Mouse (Mus musculus): ENCODE data around the gene Kcnq1. TPM values are rescaled to one million over a fixed set of nuclear protein-coding genes. Genes with fewer than 3 reads are reported as not detected.

Gene Kcnq1
- polyA plus RNA-seq, 3 experiments from 2014 or later: 0.19 to 0.42 TPM; not detected in 1

DNA sequence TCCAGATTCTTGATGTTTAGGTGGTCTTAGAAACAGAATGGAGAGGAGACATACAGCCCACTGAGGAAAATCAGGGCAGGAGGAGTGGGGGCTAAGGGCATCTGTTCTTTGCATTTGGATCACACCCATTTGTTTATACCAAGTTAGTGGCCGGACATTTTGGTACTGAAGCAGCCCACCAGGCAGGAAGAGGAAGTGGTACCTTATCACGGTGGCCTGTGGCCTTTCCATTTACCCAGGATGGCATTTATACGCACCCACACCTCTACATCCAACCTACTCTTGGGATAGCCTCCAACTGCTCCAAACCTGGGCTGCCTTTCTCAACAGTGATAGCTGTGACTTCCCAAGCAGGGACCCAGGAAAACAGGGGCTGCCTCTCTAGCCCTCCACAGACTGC lies 179.3 kb downstream of the Kcnq1 start:
- ATAC-seq: no peak

- ATAC-seq: no peak
Observed at GRCm38 (mm10) chr7:143286532-143287290, 180.5 kb downstream of the Kcnq1 start.

GRCm38 (mm10) chr7:143288135-143288534 lies 182.0 kb downstream of the Kcnq1 start:
- no peak for ATAC-seq

- no peak for ATAC-seq
Observed at GRCm38 (mm10) chr7:143289082-143289849, 183.1 kb downstream of the Kcnq1 start.

GRCm38 (mm10) chr7:143294690-143295355 lies 188.7 kb downstream of the Kcnq1 start:
- ATAC-seq: no peak

- no peak for ATAC-seq
Observed at GRCm38 (mm10) chr7:143295356-143296000, 189.3 kb downstream of the Kcnq1 start.

DNA sequence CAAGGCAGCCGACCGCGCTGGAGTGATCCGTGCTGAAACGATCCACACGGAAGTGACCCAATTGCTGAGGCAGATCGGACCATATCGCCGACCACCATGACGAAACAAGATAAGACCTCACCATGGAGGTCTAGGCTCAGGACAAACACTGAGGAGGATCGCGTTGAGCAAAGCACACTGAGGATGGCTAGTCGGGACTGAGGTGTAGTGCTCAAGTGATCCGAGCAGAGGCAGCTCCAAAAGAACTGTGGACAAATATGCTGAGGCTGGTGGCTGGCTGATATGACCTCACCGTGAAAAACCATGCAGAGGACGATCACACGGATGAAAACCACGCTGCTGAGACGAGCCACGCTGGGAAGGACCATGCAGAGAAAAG lies 189.8 kb downstream of the Kcnq1 start:
- no peak for ATAC-seq

GRCm38 (mm10) chr7:143296384-143296801 lies 190.2 kb downstream of the Kcnq1 start:
- peak; percentile 97 for ATAC-seq

DNA sequence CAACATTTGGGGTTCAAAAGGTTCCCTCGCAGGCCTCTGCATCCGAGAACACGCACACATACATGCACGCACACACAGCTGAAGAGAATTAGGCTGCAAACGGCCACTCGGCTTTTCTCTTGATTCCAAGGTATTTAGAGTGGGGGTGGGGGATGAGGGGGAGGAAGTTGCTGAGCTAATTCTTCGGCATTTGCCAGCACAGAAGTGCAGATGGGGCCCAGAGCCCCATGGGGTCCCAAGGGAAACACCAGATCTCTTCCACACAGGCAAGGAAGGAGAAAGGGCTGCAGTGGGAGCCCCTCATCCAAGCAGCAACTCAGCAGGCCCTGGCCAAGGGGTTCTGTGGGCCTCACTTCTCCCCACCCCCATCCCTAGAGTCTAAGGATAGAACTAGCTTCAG lies 193.9 kb downstream of the Kcnq1 start:
- ATAC-seq: no peak

- no peak for ATAC-seq
Observed at GRCm38 (mm10) chr7:143300681-143301080, 194.5 kb downstream of the Kcnq1 start.

DNA sequence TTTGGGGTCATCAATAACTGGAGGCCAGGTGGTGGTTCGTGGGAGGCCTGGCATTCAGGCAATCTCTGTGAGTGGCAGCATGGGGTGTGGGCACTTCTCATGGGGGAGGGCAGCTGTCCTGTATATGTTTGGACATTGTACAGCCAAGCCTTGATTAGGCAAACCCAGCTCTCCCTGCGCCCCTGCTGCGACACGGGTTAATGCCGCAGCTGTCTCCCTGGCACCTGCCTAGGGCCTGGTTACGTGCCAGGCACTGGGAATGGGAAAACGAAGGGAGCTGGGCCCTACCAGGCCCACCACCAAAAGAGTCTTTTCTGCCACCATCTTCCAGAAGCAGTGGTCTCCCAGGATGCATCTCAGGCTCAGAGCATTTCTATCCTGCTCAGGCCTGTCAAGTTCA lies 196.0 kb downstream of the Kcnq1 start:
- no peak for ATAC-seq

- ATAC-seq: no peak
Observed at GRCm38 (mm10) chr7:143302593-143303238, 196.6 kb downstream of the Kcnq1 start.

- no peak for ATAC-seq
Observed at GRCm38 (mm10) chr7:143303557-143303956, 197.4 kb downstream of the Kcnq1 start.

- no peak for ATAC-seq
Observed at GRCm38 (mm10) chr7:143305808-143306207, 199.6 kb downstream of the Kcnq1 start.

GRCm38 (mm10) chr7:143308001-143308400 lies 201.8 kb downstream of the Kcnq1 start:
- ATAC-seq: no peak

- ATAC-seq: no peak
Observed at GRCm38 (mm10) chr7:143310311-143310710, 204.1 kb downstream of the Kcnq1 start.

DNA sequence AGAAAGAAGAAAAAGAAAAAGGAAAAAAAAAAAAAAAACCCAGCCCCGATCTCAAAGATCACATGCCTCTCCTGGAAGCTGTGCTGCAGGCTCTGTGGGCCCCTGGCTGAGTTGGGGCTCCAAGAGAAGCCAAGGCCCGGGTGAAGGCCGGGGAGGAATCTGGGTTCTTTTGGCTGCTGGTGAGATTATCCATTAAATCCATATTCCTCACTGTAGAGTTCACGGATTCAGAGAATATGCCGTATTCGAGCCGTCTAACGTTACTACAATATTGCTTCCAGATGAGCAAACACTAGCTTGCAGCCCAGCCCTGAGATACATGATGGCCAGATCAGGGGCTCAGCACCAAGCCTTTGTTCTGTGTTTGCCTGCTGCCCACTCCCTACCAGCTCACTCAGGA lies 204.7 kb downstream of the Kcnq1 start:
- no peak for ATAC-seq

- ATAC-seq: no peak
Observed at GRCm38 (mm10) chr7:143311471-143311870, 205.3 kb downstream of the Kcnq1 start.

- no peak for ATAC-seq
Observed at GRCm38 (mm10) chr7:143313572-143314319, 207.6 kb downstream of the Kcnq1 start.

- no peak for ATAC-seq
Observed at GRCm38 (mm10) chr7:143318512-143318911, 212.3 kb downstream of the Kcnq1 start.

GRCm38 (mm10) chr7:143320367-143320766 lies 214.2 kb downstream of the Kcnq1 start:
- ATAC-seq: no peak

GRCm38 (mm10) chr7:143325051-143325450 lies 218.9 kb downstream of the Kcnq1 start:
- no peak for ATAC-seq
